Mouse (Mus musculus) thymus, adult 2 months (tissue): ENCODE results near the gene Atxn1. TPM values are rescaled to one million over a fixed set of nuclear protein-coding genes. Genes with fewer than 3 reads are reported as not detected.

Source experiments
- DNase-seq: peaks from one replicate; pipeline ENCODE4 v3.0.0; 2021
- H3K27ac ChIP-seq: fragments of 200-500 bp; 2 replicates; pipeline ENCODE4 v1.5.1; 2012; ENCODE audit warnings: low read length, control low read depth; ENCODE audit not compliant: control insufficient read depth, insufficient read depth
- H3K27me3 ChIP-seq: fragments of 200-500 bp; 2 replicates; pipeline ENCODE4 v1.6.1; 2012; ENCODE audit warnings: mild to moderate bottlenecking, low read length, moderate library complexity, mixed read lengths; ENCODE audit not compliant: control insufficient read depth, insufficient read depth
- H3K36me3 ChIP-seq: fragments of 200-500 bp; 2 replicates; pipeline ENCODE4 v1.6.1; 2012; ENCODE audit warnings: mild to moderate bottlenecking, low read length, moderate library complexity; ENCODE audit not compliant: control insufficient read depth, insufficient read depth
- H3K4me1 ChIP-seq: fragments of 200-500 bp; replicated peaks from 2 replicates; pipeline ENCODE4 v1.6.1; 2012; ENCODE audit warnings: low read length; ENCODE audit not compliant: control insufficient read depth, insufficient read depth
- H3K4me3 ChIP-seq: fragments of 200-500 bp; 2 replicates; pipeline ENCODE4 v1.5.1; 2012; ENCODE audit warnings: mild to moderate bottlenecking, low read length, control low read depth, moderate library complexity; ENCODE audit not compliant: control insufficient read depth, insufficient read depth
- CTCF ChIP-seq: fragments of 200-500 bp; IDR thresholded peaks from 2 replicates; pipeline ENCODE4 v1.5.1; 2012; ENCODE audit warnings: mild to moderate bottlenecking, control low read depth, low read length, moderate library complexity, borderline replicate concordance; ENCODE audit not compliant: control insufficient read depth, poor library complexity, insufficient read depth; ENCODE audit errors: extremely low read depth
- POLR2A ChIP-seq: fragments of 200-500 bp; IDR thresholded peaks from 2 replicates; pipeline ENCODE4 v1.6.1; 2012; ENCODE audit warnings: mild to moderate bottlenecking, low read length, control low read depth, moderate library complexity; ENCODE audit not compliant: control insufficient read depth, poor library complexity, insufficient read depth; ENCODE audit errors: extremely low read depth
- WGBS: fragments of 180-500 bp; shearing (Covaris S2); methylation state at CpG from one replicate; pipeline ENCODE4 v1.1.7; 2018; 5-methylcytosine and 5-hydroxymethylcytosine counted together
- polyA plus RNA-seq: library from polyadenylated mRNA; depleted of rRNA; stranded (reverse); fragments of >200 nt; gene quantifications from 2 replicates; pipeline ENCODE4 v1.2.3, GENCODE M21; 2012

The Atxn1 gene
- polyA plus RNA-seq, 1 experiment: 13.5 TPM

GRCm38 (mm10) chr13:45560543-45560942, 404.3 kb downstream of the Atxn1 start:
- TF ChIP-seq CTCF (no peak), POLR2A (no peak)
- no peaks in the 10 kb centered on the region for H3K27me3 ChIP-seq
- H3K4me1 ChIP-seq: no peaks in the 10 kb centered on the region
- DNase-seq: peak; percentile 17
- no peak overlapping the region for H3K4me3 ChIP-seq
- H3K36me3 ChIP-seq: no peaks in the 10 kb centered on the region
- WGBS: 84% methylated on average over 7 of the region's 7 CpGs
- H3K27ac ChIP-seq: no peak overlapping the region

- Histone ChIP-seq H3K4me3 (no peak overlapping the region), H3K4me1 (no peaks in the 10 kb centered on the region), H3K27me3 (no peaks in the 10 kb centered on the region), H3K27ac (no peak overlapping the region), H3K36me3 (no peaks in the 10 kb centered on the region)
- WGBS: 95% methylated on average over 3 of the region's 3 CpGs
- no peak for DNase-seq
- no peak for TF ChIP-seq CTCF
- TF ChIP-seq POLR2A: no peak
These were observed 405.6 kb downstream of the Atxn1 start for GRCm38 (mm10) chr13:45559258-45559657.

- Histone ChIP-seq H3K27ac (no peak overlapping the region), H3K27me3 (no peaks in the 10 kb centered on the region), H3K4me1 (no peaks in the 10 kb centered on the region), H3K36me3 (no peaks in the 10 kb centered on the region), H3K4me3 (no peak overlapping the region)
- 94% methylated on average over 4 of the region's 4 CpGs for WGBS
- no peak for DNase-seq
- TF ChIP-seq CTCF (no peak), POLR2A (no peak)
These were observed 406.4 kb downstream of the Atxn1 start for GRCm38 (mm10) chr13:45558367-45558766.

- 90% methylated on average over 7 of the region's 7 CpGs for WGBS
- DNase-seq: no peak
- TF ChIP-seq CTCF: no peak
- TF ChIP-seq POLR2A: no peak
- Histone ChIP-seq H3K4me3 (no peak overlapping the region), H3K27me3 (no peaks in the 10 kb centered on the region), H3K36me3 (no peaks in the 10 kb centered on the region), H3K27ac (no peak overlapping the region), H3K4me1 (no peaks in the 10 kb centered on the region)
These were observed 411.1 kb downstream of the Atxn1 start for GRCm38 (mm10) chr13:45553674-45554073.

- TF ChIP-seq CTCF: no peak
- TF ChIP-seq POLR2A: no peak
- Histone ChIP-seq H3K36me3 (no peaks in the 10 kb centered on the region), H3K27me3 (no peaks in the 10 kb centered on the region), H3K27ac (no peak overlapping the region), H3K4me3 (no peak overlapping the region), H3K4me1 (no peaks in the 10 kb centered on the region)
- WGBS: 96% methylated on average over 5 of the region's 5 CpGs
- no peak for DNase-seq
These were observed 417.3 kb downstream of the Atxn1 start for GRCm38 (mm10) chr13:45547549-45547948.

- no peak overlapping the region for H3K4me3 ChIP-seq
- no peaks in the 10 kb centered on the region for H3K4me1 ChIP-seq
- H3K36me3 ChIP-seq: no peaks in the 10 kb centered on the region
- DNase-seq: no peak
- no peak overlapping the region for H3K27ac ChIP-seq
- no peak for TF ChIP-seq CTCF
- whole genome bisulfite sequencing: 95% methylated on average over 4 of the region's 4 CpGs
- H3K27me3 ChIP-seq: no peaks in the 10 kb centered on the region
These were observed 417.9 kb downstream of the Atxn1 start for GRCm38 (mm10) chr13:45546946-45547345.

- Histone ChIP-seq H3K4me1 (no peaks in the 10 kb centered on the region), H3K4me3 (no peak overlapping the region), H3K36me3 (no peaks in the 10 kb centered on the region), H3K27me3 (no peaks in the 10 kb centered on the region), H3K27ac (no peak overlapping the region)
- no peak for TF ChIP-seq POLR2A
- no peak for TF ChIP-seq CTCF
- DNase-seq: no peak
- 94% methylated on average over 13 of the region's 13 CpGs for WGBS
These were observed 418.8 kb downstream of the Atxn1 start for GRCm38 (mm10) chr13:45545974-45546373.
